Mouse (Mus musculus) adrenal gland, postnatal 10 days (tissue): Measurements from ENCODE around the gene Psg22. TPM values are rescaled to one million over a fixed set of nuclear protein-coding genes. Genes with fewer than 3 reads are reported as not detected.
"Not testable (repeated sequence)": the region's sequence is repeated elsewhere in the genome, so short reads cannot be mapped to it uniquely, and the experiment has no call there.

ENCODE experiments used
- DNase-seq: peaks from one replicate; pipeline ENCODE4 v3.0.0; 2021; ENCODE audit warnings: mixed read lengths
- long read RNA-seq, 2 experiments: library from polyadenylated mRNA; stranded (forward); transcript quantifications; one replicate each; pipeline ENCODE4 v2.0.0; 2021
- total RNA-seq, 2 experiments: library from RNA; stranded (reverse); gene quantifications; 2 replicates each; pipeline ENCODE4 v1.2.3; 2021

Gene Psg22
- total RNA-seq, result not detected
- long read RNA-seq, experiment 1, result 0 reads
- long read RNA-seq, experiment 2, result 0 reads

DNA sequence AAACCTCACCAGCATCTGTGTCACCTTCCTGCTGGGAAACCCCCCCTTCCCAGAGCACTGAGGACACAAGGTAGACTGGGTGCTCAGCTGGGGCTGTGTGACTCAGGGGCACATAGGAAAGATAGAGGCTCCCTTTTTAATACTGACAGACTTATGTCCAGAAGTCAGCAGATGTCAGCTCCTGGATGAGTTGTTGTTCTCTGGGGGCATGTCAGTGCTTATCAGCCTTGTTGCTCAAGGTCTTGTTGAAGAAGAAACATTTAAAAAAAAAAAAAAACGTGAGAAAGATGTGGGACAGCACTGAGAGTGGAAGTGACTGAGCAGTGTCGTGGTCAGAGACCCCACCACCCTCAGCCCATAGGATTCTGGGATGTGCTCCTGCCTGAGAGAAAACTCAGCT lies at the start of gene Psg22:
TSS of gene Psg22 (plus strand) at position 301 of the 400 bp plus-strand sequence.
- no peak for DNase-seq

DNA sequence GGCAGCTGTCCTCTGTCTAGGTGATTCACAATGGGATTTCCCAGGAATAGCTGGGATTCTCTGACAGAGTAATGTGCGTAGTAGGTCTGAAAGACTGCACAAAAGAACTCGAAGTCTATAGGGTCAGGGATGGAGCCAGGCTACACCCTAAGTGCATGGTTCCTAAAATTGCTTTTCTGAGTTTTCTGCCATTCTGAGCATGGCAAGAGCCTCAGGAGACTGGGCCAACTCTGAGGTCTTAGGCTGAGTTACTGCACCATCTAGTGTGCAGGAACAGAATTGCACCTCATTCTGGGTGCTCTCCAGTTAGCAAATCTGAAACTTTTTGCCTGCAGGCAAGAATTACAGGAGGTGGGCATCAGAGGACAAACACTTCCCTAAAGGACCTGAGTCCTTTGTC lies 38.1 kb upstream of the Psg22 start:
- peak; percentile 31 for DNase-seq

DNA sequence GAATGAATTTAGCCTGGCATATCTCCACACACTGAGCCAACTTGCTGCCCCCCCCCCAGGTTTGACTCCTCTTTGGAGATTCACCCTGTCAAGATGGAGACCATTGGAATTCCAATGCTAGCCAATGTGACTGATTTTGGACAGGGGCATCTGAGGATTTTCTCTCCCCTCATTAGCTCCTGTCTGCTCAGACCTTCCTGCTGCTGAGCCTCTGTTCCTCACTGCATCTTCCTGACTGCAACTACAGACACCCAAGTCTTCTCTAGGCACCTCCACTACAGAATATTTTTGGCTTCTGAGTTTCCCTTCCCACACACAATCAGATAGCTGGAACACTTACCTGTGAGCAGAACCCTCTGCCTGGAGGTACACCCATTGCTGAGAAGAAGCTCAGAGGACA lies 32.3 kb upstream of the Psg22 start:
- DNase-seq, result no peak

DNA sequence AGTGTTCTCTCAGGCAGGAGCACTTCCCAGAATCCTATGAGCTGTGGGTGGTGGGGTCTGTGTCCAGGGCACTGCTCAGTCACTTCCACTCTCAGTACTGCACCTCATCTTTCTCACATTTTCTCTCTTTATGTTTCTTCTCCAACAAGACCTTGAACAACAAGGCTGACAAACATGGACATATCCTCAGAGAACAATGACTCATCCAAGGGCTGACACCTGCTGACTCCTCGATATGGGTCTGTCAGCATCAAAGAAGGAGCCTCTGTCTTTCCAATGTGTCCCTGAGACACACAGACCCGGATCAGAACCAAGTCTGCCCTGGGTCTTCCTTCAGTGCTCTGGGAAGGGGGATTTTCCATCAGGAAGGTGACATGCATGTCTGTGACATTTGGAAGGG lies 31.8 kb upstream of the Psg22 start, which contains the start of gene Psg20:
TSS of gene Psg20 (minus strand) at position 101 of the 400 bp plus-strand sequence.
- DNase-seq, result no peak

DNA sequence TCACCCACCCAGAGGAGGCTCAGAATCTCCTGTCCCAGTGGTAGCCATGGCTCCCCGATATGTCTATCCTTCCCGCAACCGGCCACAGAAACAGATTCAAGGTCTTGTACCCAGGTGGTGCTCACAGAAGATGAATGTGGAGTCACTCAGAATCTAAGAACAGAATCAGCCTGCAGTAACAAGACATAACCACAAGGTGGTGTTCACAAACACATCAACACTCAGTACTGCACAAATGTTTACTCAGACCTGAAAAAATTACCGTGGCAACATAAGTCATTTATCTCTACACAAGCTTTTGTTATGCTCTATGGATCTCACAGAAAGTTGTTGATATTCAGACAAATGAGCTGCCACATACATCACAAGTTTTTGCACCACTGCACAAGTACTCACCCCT lies 7.6 kb upstream of the Psg22 start:
- not testable (repeated sequence) for DNase-seq

DNA sequence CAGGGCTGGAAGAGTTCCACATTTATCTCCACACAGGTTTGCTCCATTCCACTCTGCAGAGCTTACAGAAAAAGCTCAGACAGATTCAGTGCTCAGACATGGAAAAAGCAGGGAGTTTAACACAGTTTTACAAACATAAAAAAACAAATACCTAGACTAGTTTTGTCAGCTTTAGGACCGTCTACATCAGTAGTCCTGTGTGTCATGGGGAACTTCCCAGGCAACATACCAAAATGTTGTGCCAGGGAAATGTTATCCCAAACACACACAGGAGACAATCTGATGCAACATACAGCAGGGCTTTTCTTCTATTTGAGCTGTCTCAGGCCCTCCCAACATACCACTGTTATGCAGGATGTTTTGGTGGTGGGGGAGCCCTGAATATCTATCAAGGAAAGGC lies 7.0 kb upstream of the Psg22 start:
- DNase-seq, result no peak

DNA sequence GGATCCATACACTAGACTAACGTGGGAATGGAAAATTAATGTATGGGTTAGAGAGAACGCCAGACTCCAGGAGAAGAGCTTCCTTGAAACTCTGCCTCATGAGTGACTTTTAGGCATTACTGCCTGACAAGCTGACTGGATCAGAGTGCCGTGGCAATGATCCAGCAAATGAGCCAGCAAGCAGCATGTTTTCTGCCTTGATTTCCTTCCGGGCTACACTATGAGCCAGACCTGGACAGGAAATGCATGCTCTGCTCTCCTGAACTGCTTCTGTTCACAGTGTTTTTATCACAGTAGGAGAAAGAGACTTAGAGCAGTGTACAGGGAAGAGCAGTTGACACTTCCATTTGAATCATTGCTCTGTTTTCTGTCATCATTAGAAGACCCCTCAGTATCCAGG lies 2.3 kb upstream of the Psg22 start:
- DNase-seq, result no peak

DNA sequence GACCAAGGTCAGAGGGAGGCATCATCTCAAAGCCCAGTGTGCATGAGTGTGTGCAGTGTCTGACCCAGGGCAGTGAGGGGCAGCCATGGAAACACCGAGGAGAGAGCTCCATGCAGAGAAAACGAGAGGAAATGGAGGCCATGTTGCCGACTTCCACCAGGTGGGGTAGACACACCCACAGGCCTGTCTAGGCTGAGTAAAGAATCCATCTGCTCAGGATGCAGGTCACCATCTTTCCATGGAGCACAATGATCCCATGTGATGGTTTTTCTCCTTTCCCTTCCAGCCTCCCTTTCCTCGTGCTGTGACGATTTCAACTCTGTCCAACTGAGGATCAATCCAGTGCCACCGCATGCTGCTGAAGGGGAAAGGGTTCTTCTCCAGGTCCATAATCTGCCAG lies 6.1 kb downstream of the Psg22 start:
- DNase-seq, result no peak

DNA sequence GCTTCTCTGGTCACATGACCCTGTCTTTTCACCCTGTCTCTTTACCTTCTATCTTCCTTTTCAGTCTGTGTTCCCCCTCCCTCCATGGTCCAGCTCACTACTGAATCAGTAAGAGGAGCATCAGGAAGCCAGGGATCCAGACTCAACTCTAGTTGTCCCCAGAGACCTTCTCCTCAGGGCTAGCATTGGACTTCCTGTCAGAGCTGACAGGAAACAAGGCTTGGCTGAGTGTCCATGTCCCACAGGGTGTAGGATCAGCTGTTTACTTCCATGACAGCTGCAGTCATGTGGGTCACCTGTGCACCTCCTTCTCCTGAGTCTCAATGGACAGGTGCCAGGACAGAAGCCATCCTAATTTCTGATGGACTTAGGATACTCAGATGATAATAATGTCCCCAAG lies 8.0 kb downstream of the Psg22 start:
- not testable (repeated sequence) for DNase-seq

DNA sequence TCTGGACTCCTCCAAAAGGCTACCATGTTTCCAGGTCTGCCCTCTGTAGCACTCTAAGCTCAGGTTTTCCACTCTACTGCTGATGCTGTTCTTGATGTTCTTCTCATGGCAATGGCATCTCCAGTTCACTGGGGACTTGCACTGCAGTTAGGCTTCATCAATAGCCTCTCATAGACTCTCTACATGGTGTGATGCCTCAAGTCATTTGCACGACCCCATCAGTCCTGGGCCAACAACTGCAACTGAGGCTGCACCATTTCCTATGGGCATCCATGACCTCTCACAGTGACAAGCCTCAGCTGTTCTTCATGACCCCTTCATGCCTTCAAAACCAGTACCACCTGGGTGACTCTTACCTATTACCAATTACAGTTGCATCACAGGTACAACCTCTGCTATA lies 10.5 kb downstream of the Psg22 start:
- DNase-seq, result no peak

DNA sequence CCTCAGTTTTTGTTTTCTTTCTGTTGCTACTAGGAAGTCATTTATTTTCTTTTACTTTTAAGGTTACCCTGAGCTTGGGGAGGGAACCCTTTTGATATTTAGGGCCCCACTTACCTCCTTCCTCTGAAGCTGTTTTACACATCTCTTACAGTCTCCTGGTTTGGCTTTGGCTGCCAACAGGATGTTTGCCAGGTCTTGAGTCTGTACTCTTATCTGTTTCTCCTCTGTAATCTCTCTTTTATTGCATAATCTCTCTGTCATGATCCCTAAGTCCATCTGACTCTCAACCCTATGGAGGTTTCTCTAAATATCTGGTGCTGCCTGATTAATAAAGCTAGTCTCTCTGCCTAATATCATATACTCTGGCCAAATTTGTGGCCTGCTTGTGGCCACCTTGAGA lies 15.2 kb downstream of the Psg22 start:
- no peak for DNase-seq

DNA sequence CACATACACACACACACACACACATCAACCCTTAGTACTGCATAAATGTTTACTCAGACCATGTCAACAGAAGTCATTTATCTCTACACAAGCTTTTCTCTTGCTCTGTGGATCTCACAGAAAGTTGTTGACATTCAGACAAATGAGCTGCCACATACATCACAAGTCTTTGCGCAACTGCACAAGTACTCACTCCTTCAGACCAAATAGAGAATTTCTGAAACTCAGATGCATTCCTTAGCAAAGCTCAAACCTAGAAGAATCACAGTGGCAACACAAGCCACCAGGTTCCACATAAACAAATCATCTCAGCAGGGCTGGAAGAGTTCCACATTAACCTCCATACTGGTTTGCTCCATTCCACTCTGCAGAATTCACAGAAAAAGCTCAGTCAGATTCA lies 16.6 kb downstream of the Psg22 start:
- no peak for DNase-seq

DNA sequence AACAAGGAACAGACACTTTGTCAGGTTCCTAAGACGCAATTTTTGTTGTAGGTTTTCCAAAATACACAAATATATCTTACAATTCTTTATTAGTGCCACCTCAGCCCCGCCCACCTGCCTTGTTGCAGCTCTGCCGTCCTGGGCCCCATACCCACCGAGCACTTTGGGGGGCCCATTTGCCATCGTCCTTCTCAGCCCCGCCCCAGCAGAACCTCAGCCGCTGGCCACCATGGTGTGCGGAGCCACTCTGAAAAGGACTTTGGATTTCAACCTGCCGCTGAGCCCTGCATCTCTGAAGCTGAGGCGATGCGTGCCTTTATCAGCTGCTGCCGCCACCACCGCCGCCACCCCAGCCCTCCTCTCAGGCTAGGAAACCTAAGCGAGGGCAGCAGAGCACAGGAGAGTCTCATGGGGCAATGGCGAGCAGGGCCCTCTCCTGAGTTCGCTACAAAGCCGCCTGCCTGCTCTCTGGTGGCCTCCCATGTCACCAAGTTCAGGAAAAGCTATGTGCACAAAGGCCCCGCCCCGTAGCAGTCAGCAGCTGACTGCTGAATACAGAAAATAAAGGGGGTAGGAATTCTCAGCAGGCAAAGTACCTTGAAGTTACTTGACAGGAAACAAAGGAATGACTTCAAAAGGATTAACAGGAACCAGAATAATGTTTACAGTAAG lies 28.4 kb downstream of the Psg22 start:
- peak; percentile 4 for DNase-seq

DNA sequence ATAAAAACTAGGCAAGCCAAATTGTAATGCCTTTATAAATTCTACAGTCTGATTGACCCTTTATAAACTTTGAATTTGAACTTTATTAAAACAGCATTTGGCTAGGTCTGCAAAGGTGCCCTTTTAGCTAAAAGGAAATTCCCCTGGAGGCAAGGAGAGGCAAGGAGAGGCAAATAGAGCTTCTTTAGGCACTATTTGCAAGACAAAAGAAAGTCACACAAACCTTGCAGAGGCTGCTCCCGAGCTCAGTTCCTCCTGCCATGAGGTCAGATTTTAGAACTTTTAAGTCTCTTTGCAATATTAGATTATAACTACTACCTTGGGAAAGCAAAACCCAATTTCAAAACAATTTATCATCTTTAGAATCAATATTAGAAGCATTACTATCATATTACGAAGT lies 29.5 kb downstream of the Psg22 start:
- DNase-seq, result not testable (repeated sequence)

DNA sequence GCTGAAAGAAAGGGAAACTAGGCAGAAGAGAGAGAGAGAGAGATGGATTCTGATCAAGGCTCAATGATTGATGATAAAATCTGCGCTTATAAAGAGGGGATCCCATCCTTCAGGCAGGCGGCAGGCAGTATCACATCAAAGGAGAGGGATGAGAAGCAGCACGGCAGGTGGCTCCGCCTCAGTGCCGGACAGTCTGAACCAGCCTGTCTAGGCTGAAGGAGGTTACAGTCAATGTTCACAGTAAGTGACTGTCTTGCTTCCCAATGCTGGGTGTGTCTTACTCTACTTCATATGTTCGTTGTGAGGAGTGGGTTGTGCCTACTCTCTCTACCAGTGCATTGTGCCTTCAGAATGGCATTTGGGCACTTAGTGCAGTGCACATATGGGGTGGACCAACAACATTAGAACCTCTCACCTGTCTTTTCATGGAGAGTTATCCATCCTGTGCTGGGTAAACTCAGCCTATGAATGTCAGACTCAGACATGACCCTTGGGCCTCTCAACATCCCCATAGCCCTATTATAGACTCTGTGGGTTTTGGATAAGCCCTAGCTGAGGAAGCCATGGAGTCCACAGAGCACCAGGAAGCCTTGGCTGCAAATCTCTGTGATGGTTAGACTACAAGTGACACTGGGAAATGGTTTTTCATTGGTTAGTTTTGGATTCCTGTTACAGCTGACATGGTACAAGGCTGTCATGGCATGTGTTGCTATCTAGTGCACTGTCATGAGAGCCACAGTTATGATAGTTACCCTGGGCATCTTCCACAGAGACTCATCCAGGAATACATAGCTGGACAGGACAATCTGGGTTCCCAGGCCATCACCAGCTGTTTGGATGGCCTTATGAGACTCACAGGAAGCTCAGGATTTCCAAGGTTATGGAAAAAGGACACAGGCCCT lies 31.4 kb downstream of the Psg22 start:
- no peak for DNase-seq

DNA sequence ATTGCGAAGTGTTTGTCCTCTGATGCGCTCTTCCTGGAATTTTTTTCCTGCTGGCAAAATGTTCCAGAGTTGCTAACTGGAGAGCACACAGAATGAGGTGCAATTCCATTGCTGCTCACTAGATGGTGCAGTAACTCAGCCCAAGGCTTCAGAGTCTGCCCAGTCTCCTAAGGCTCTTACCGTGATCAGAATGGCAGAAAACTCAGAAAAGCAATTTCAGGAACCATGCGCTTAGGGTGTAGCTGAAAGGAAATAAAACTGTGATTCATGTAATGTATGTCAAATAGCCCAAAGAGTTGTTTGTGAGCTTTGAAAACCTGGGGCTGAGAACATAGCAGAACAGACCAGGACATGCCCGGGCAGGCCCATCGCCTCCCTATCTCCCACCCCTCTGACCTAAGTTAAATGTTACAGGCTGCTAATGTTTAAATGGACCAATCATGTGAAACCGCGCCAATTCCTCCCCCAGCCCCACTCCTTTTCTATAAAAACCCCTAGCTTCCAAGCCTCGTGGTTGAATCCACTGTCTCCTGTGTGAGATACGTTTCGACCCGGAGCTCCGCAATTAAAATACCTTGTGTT lies 32.1 kb downstream of the Psg22 start:
- peak; percentile 74 for DNase-seq

DNA sequence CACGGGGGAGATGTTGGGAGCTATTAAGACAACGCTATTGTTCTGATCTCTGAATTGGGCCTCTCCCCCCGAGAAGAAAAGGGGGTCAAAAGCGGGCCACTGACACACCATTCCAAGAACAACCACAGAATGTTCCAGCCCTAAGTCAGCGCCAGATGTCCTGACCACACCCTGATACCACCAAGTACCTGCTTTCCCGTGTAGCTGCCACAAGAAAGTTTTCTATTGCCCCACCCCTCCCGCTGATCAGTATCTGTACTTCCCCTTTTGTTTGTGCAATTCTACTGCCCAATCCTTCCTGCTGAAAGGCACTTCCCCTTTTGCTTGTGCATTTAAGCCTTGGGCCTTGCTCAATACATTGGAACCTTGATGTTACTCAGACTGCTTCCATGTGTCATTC lies 42.3 kb downstream of the Psg22 start:
- not testable (repeated sequence) for DNase-seq

DNA sequence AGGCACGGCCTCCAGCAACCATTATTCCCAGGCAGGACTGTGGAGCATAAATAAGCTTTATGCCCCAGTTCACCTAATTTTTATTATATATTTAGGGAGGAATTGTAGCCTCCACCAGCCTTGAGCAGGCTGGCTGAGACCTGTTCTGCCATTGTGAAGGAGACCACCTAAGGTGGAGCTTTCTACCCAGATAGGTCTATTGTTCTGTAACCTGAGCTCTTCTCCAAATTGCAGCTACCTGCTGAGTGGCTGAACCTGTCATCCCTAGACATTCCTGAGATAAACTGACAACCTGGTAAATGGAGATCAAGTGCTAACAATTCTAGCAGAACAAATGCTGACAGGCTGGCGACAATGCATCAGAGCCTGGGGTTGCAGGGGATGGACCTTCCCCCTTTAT lies 45.0 kb downstream of the Psg22 start:
- DNase-seq, result not testable (repeated sequence)

Other genes with a start within 250 kb of the Psg22 start
- gene Psg26, start 233.9 kb upstream of the Psg22 start, total RNA-seq, result not detected
- not detected for gene Psg25, start 185.8 kb upstream of the Psg22 start, total RNA-seq
- gene Psg27, start 150.8 kb upstream of the Psg22 start, total RNA-seq, result not detected
- gene Psg23, start 101.6 kb upstream of the Psg22 start, total RNA-seq, result not detected
- gene Psg21, start 61.4 kb upstream of the Psg22 start, total RNA-seq, result not detected
- gene Psg20, start 31.9 kb upstream of the Psg22 start, total RNA-seq, result not detected
- gene Psg19, start 80.4 kb downstream of the Psg22 start, total RNA-seq, result not detected
- not detected for gene Psg17, start 103.5 kb downstream of the Psg22 start, total RNA-seq
- gene Mill2, start 121.9 kb downstream of the Psg22 start, total RNA-seq, result 1 to 10 TPM; 3.7 to 5.0 TPM
- gene Pglyrp1, start 153.2 kb downstream of the Psg22 start, total RNA-seq, result 1 to 10 TPM; 5.0 to 7.9 TPM
- gene Ccdc61, start 192.3 kb downstream of the Psg22 start, total RNA-seq, result 10 to 100 TPM; 12.5 to 13.9 TPM
- gene Nova2, start 207.8 kb downstream of the Psg22 start, total RNA-seq, result 1 to 10 TPM; 6.1 to 7.4 TPM